Mouse (Mus musculus): ENCODE data around the gene Radil. TPM values are rescaled to one million over a fixed set of nuclear protein-coding genes. Genes with fewer than 3 reads are reported as not detected.

Radil gene
- polyA plus RNA-seq, 1 experiment, result 40.6 TPM

DNA sequence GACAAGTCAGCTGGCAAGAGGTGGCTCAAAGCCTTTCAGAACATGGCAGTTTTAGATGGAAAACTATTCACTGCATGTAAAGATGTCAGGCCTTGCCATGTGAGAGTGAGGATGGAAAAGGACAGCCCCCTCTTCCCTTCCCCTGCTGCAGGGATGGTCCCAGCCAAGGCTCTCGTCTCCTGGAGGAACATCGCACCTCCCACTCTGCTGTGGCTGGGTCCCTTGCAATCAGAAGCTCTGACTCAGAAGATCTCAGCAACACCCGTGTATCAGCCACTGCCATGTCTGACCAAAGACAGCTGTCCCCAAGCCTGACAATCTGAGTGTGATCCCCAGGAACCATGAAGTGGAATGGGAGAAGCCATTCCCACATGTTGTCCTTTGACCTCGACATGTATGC, 38.8 kb downstream of the Radil start:
- H3K4me3 ChIP-seq (replicated peaks; ENCODE audit: extremely low read depth, low read depth, low read length), result no peak overlapping the region
- H3K4me1 ChIP-seq (ENCODE audit: control insufficient read depth, insufficient read depth, low read length), result peaks cover 3% of the 10 kb centered on the region; the same call in 1 of the 2 replicates
- DNase-seq, result no peak
- no peak for TF ChIP-seq POLR2A (IDR thresholded peaks at IDR 0.05; ENCODE audit: borderline replicate concordance, extremely low read depth, low read depth, low read length)
- no peak for TF ChIP-seq CTCF (IDR thresholded peaks at IDR 0.05; ENCODE audit: insufficient read depth, low read length)
- WGBS, result 62% methylated on average over 4 of the region's 4 CpGs

DNA sequence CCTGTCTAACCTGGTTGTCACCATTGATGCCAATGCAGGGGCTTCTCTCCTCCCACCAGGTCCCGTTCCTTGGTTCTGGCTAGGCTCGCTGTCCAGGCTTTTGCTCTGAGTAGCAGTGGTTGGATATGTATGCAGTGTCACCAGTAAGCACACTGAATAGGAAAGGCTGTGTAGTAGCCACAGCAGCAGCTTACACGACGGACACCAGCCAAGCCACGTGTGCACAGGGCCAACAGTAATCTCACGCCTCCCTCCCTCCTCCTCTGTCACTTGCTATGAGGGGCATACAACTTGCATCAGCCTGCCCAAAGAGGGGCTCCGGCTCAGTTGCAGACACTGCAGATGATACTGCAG, 40.9 kb downstream of the Radil start:
- peaks cover 6% of the 10 kb centered on the region for H3K4me1 ChIP-seq (ENCODE audit: control insufficient read depth, insufficient read depth, low read length)
- H3K4me3 ChIP-seq (replicated peaks; ENCODE audit: extremely low read depth, low read depth, low read length), result no peak overlapping the region
- no peak for DNase-seq
- WGBS, result 51% methylated on average over 7 of the region's 7 CpGs
- TF ChIP-seq CTCF (IDR thresholded peaks at IDR 0.05; ENCODE audit: insufficient read depth, low read length) (no peak), POLR2A (IDR thresholded peaks at IDR 0.05; ENCODE audit: borderline replicate concordance, extremely low read depth, low read depth, low read length) (no peak)

DNA sequence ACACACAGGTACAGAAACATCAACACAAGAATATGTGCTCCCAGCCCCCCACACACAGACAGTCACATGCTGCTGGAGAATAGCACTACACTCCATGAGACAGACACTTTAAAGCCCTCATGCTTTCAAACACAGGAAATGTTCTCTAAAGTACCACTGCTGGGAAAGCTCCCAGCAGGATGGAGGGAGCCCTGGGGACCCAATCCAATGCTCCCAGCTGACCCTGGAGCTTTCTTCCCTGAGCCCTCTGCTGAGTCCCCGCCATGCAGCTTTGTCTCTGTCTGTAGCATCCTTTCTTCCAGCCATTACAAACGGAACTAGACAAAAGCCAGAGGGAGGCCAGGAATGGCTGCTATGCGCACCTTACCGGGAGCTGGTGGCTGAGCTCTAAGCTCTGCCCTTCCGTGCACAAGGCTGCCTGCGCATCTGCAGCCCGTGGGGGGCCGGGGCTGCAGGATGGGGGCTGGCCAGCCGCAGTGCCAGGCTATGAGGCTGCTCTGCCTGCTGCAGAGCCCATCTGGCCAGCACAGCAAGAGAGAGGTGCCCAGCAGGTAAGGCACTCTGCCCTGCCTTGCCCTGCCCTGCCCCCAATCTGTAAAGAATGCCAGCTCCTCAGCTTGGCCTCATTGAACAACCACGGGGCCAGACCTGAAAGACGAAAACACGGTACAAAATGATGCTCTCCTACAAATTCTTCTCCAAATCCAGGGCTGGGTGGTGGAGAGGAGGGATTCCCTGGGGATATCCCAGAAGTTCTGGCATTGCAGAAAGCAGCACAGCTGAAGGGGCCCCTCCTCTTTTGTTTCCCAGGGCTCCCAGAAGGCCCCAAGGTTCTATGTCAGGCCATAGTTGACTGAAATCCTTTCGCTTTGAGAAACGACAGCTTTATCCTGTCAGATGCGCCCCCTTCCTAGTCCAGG, 41.5 kb downstream of the Radil start:
- Histone ChIP-seq H3K4me1 (ENCODE audit: control insufficient read depth, insufficient read depth, low read length) (peaks cover 6% of the 10 kb centered on the region), H3K4me3 (replicated peaks; ENCODE audit: extremely low read depth, low read depth, low read length) (no peak overlapping the region)
- TF ChIP-seq POLR2A (IDR thresholded peaks at IDR 0.05; ENCODE audit: borderline replicate concordance, extremely low read depth, low read depth, low read length), result no peak
- no peak for TF ChIP-seq CTCF (IDR thresholded peaks at IDR 0.05; ENCODE audit: insufficient read depth, low read length)
- 30% methylated on average over 15 of the region's 15 CpGs for WGBS
- peak; percentile 40 for DNase-seq

DNA sequence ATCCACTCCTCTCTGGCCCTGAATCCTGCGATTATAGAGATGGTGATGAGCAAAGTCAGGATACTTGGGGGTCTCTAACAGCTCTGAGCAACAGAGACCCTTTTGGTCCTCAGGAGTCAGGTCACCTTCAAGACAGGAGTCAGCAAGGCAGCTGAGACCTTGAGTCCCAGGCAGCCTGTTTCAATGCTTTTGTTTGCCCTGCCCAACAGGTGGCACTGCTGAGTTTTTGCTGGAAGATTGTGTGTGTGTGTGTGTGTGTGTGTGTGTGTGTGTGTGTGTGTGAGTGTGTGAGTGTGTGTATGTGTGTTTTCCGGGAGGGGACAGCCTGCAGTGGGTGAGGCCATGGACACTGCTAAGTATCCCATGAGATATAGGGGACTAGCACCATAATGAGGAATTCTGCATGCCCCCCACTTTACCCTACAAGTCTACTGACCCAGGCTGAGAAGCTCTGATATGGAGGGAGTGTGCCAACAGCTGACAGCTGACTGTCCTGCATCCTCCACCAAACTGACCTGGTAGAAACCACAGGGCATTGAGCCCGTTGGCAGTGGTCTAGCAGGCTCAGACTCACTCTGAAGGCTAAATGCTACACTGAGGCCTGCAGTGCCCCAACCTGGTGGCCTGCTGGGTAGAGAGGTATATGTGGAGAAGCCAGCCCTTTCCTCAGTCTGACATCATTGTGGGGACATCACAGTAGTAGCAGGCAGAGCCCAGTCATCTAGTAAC, 45.0 kb downstream of the Radil start:
- Histone ChIP-seq H3K4me3 (replicated peaks; ENCODE audit: extremely low read depth, low read depth, low read length) (no peak overlapping the region), H3K4me1 (ENCODE audit: control insufficient read depth, insufficient read depth, low read length) (peaks cover 6% of the 10 kb centered on the region)
- WGBS, result 73% methylated on average over 3 of the region's 3 CpGs
- TF ChIP-seq POLR2A (IDR thresholded peaks at IDR 0.05; ENCODE audit: borderline replicate concordance, extremely low read depth, low read depth, low read length), result no peak
- TF ChIP-seq CTCF (IDR thresholded peaks at IDR 0.05; ENCODE audit: insufficient read depth, low read length), result peak; percentile 60
- peak; percentile 29 for DNase-seq

DNA sequence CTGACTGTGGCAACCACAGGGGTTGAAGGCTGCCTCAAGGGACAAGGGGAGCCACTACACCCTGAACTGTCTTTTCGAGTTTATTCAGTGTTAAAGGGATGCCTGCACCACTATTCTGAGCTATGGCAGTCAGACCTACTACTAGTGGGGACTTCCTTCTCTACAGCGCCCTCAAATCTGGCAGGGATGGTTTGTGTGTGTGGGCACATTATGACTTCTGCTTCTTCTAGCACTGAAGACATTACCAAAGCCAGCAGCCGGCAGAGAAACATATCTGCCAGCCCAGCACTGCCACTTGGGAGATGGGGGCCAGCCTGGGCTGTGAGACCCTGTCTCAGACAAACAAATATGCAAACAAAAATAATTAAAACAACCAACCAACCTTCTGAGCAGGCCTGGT, 46.7 kb downstream of the Radil start:
- Histone ChIP-seq H3K4me3 (replicated peaks; ENCODE audit: extremely low read depth, low read depth, low read length) (no peak overlapping the region), H3K4me1 (ENCODE audit: control insufficient read depth, insufficient read depth, low read length) (peaks cover 3% of the 10 kb centered on the region; the same call in 1 of the 2 replicates)
- TF ChIP-seq POLR2A (IDR thresholded peaks at IDR 0.05; ENCODE audit: borderline replicate concordance, extremely low read depth, low read depth, low read length) (no peak), CTCF (IDR thresholded peaks at IDR 0.05; ENCODE audit: insufficient read depth, low read length) (no peak)
- WGBS, result 70% methylated on average over 3 of the region's 3 CpGs
- no peak for DNase-seq

DNA sequence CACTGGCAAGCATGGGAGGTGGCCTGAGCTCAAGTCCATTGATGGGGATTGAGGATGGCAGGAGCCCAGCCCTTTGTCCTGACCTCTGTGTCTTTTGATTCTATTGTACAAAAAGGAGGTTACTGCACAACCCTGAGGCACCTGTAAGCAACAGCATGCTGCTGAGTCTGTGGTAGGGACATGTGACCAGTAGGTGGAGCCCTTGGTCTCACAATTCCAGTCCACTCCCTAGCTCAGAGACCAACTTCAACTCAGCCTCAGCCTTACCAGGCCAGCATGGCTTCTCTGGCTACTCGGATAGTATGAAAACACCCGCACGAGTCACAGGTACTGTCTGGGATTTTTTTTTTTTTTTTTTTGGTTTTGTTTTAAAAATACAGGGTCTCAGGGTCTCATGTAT, 48.5 kb downstream of the Radil start:
- no peak for TF ChIP-seq POLR2A (IDR thresholded peaks at IDR 0.05; ENCODE audit: borderline replicate concordance, extremely low read depth, low read depth, low read length)
- TF ChIP-seq CTCF (IDR thresholded peaks at IDR 0.05; ENCODE audit: insufficient read depth, low read length), result peak; percentile 94
- WGBS, result 3% methylated on average over 3 of the region's 3 CpGs
- peak; percentile 68 for DNase-seq
- no peak overlapping the region for H3K4me3 ChIP-seq (replicated peaks; ENCODE audit: extremely low read depth, low read depth, low read length)
- H3K4me1 ChIP-seq (ENCODE audit: control insufficient read depth, insufficient read depth, low read length), result peaks cover 3% of the 10 kb centered on the region; the same call in 1 of the 2 replicates

DNA sequence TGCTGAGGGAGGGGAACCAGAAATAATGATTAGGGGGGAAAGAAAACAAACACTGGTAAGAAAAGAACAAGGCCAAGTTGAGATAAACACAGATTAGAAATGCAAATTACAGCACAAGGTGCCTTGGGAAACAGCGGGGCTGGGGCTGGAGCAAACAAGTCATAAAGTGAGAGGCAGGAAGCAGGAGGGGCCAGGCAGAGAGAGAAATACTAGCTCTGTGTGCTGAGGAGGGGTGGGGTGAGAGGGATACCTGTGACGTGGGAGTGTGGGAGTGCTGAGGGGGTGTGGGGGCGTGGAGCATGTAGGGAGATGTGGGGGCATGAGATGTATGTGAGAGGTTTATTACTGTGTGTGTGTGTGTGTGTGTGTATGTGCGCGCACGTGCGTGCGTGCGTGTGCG, 50.0 kb downstream of the Radil start:
- TF ChIP-seq CTCF (IDR thresholded peaks at IDR 0.05; ENCODE audit: insufficient read depth, low read length) (no peak), POLR2A (IDR thresholded peaks at IDR 0.05; ENCODE audit: borderline replicate concordance, extremely low read depth, low read depth, low read length) (no peak)
- DNase-seq, result no peak
- H3K4me1 ChIP-seq (ENCODE audit: control insufficient read depth, insufficient read depth, low read length), result peaks cover under 1% of the 10 kb centered on the region; the same call in 1 of the 2 replicates
- WGBS, result 74% methylated on average over 10 of the region's 10 CpGs
- H3K4me3 ChIP-seq (replicated peaks; ENCODE audit: extremely low read depth, low read depth, low read length), result no peak overlapping the region

DNA sequence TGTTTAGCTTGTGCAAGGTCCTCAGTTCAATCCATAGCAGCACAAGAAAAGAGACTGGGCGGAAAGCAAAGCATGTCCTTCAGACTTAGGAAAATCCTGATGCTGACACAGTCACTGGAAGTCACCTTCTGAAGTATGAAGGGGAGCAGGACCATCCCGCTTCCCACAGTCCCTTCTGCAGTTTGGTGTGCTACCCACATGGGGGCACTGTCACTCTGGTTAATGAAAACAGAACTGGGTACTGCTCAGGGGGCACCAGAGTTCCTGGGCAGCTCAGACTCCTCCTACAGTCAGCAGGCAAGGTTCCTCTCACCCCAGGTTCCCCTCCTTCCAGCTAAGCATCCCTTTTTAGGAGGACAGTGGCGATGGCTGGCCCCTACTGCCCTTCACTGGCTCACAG, 51.9 kb downstream of the Radil start:
- no peak for DNase-seq

DNA sequence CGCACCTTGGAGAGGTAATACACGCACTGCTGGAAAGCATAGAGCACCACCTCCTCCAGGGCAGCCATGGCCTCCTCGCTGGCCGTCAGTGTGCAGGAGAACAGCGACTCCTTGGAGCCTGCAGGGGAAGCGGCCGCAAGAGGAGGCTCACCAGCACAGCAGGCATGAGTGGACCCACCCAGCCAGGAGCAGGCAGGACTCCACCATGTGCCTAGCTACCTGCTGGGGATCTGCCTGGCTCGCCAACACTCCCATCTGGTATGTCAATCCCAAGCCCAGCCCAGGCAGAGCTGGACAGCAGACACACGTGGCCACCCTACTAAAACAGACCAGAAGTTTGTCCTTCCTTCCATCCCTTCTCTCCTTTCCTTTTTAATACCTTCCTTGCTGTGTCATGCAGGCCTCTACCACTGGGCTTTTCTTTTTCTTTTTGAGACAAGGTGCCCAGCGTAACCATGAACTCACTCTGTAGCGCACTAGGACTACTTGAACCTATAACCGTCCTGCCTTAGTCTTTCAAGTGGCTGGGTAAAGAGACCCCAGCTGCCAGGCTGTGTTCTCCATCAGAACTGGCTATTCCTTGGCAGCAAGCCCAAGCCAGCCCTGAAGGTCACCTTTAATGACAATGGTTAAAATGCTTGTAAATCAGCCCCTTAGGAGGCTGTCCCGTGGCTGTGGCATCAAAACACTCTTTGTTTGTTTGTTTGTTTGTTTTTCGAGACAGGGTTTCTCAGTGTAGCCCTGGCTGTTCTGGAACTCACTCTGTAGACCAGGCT, 55.4 kb downstream of the Radil start:
- no peak for DNase-seq
- 59% methylated on average over 14 of the region's 14 CpGs for WGBS
- TF ChIP-seq CTCF (IDR thresholded peaks at IDR 0.05; ENCODE audit: insufficient read depth, low read length) (no peak), POLR2A (IDR thresholded peaks at IDR 0.05; ENCODE audit: borderline replicate concordance, extremely low read depth, low read depth, low read length) (no peak)
- H3K4me1 ChIP-seq (ENCODE audit: control insufficient read depth, insufficient read depth, low read length), result no peaks in the 10 kb centered on the region
- no peak overlapping the region for H3K4me3 ChIP-seq (replicated peaks; ENCODE audit: extremely low read depth, low read depth, low read length)

More for the DNA sequence above, 51.9 kb downstream of the Radil start:
- no peaks in the 10 kb centered on the region for H3K4me1 ChIP-seq (ENCODE audit: control insufficient read depth, insufficient read depth, low read length)
- H3K4me3 ChIP-seq (replicated peaks; ENCODE audit: extremely low read depth, low read depth, low read length), result no peak overlapping the region
- WGBS, result 50% methylated on average over 3 of the region's 3 CpGs
- TF ChIP-seq CTCF (IDR thresholded peaks at IDR 0.05; ENCODE audit: insufficient read depth, low read length), result peak; percentile 60
- no peak for TF ChIP-seq POLR2A (IDR thresholded peaks at IDR 0.05; ENCODE audit: borderline replicate concordance, extremely low read depth, low read depth, low read length)
